Mouse (Mus musculus) heart, postnatal 25 days (tissue): ENCODE results near the gene Evx2. TPM values are rescaled to one million over a fixed set of nuclear protein-coding genes. Genes with fewer than 3 reads are reported as not detected.

Experiments used
- DNase-seq: peaks from one replicate; pipeline ENCODE4 v3.0.0; 2022; ENCODE audit warnings: low spot score
- intact Hi-C: fragments of 180-260 bp; cut with DNase I; formaldehyde crosslinking; loops from one replicate; pipeline ENCODE4 v1.15.1; 2025
- total RNA-seq, 2 experiments: library from RNA; stranded (reverse); gene quantifications; 2 replicates each; pipeline ENCODE4 v1.2.3; 2021

The Evx2 gene
- total RNA-seq, 2 experiments from 2014 or later, result not detected

- DNase-seq, result no peak
- intact Hi-C loops, result no loop called here
These were observed 24.7 kb upstream of the Evx2 start for GRCm38 (mm10) chr2:74684106-74684505.

GRCm38 (mm10) chr2:74683471-74683951, 24.2 kb upstream of the Evx2 start:
- DNase-seq, result no peak
- intact Hi-C loops, result no loop called here

GRCm38 (mm10) chr2:74682796-74683195, 23.4 kb upstream of the Evx2 start:
- DNase-seq, result no peak
- intact Hi-C loops, result no loop called here

GRCm38 (mm10) chr2:74681594-74682531, 22.5 kb upstream of the Evx2 start:
- intact Hi-C loops, result no loop called here
- no peak for DNase-seq

GRCm38 (mm10) chr2:74680561-74681398, 21.4 kb upstream of the Evx2 start:
- intact Hi-C loops, result no loop called here
- DNase-seq, result no peak

- intact Hi-C loops, result no loop called here
- no peak for DNase-seq
These were observed 20.6 kb upstream of the Evx2 start for GRCm38 (mm10) chr2:74679980-74680379.

GRCm38 (mm10) chr2:74679596-74679971, 20.2 kb upstream of the Evx2 start:
- DNase-seq, result no peak

GRCm38 (mm10) chr2:74678891-74679595, 19.7 kb upstream of the Evx2 start, which contains the start of gene Hoxd11:
Gene Hoxd11, plus strand, starts transcription at chr2:74679557.
- intact Hi-C loops, result no loop called here

More at GRCm38 (mm10) chr2:74679596-74679971, 20.2 kb upstream of the Evx2 start:
- intact Hi-C loops, result no loop called here

GRCm38 (mm10) chr2:74677106-74677505, 17.7 kb upstream of the Evx2 start:
- intact Hi-C loops, result no loop called here
- DNase-seq, result no peak

More at GRCm38 (mm10) chr2:74678891-74679595, 19.7 kb upstream of the Evx2 start, which contains the start of gene Hoxd11:
- no peak for DNase-seq

GRCm38 (mm10) chr2:74676376-74677052, 17.2 kb upstream of the Evx2 start:
- intact Hi-C loops, result no loop called here
- DNase-seq, result no peak

GRCm38 (mm10) chr2:74675666-74676282, 16.4 kb upstream of the Evx2 start:
- intact Hi-C loops, result no loop called here

GRCm38 (mm10) chr2:74674881-74675665, 15.7 kb upstream of the Evx2 start, which contains the start of gene Hoxd12:
Gene Hoxd12, plus strand, starts transcription at chr2:74675013.
- no peak for DNase-seq
- intact Hi-C loops, result loop anchor here (5.0 kb wide), 1 partner anchor 1093 kb away; the partner anchor contains the start of gene Chrna1

More at GRCm38 (mm10) chr2:74675666-74676282, 16.4 kb upstream of the Evx2 start:
- DNase-seq, result no peak

- intact Hi-C loops, result loop anchor here (2.0 to 5.0 kb wide), 2 partner anchors 707 to 1092 kb away; partner anchors contain the start of gene Chrna1
- DNase-seq, result no peak
These were observed 14.6 kb upstream of the Evx2 start for GRCm38 (mm10) chr2:74673835-74674425.

GRCm38 (mm10) chr2:74672481-74673362, 13.4 kb upstream of the Evx2 start:
- intact Hi-C loops, result loop anchor here (2.0 to 5.0 kb wide), 2 partner anchors 706 to 1090 kb away; partner anchors contain the start of gene Chrna1

GRCm38 (mm10) chr2:74671847-74672246, 12.5 kb upstream of the Evx2 start:
- intact Hi-C loops, result loop anchor here (2.0 to 5.0 kb wide), 2 partner anchors 705 to 1090 kb away; partner anchors contain the start of gene Chrna1
- no peak for DNase-seq

More at GRCm38 (mm10) chr2:74672481-74673362, 13.4 kb upstream of the Evx2 start:
- DNase-seq, result no peak

GRCm38 (mm10) chr2:74670632-74671188, 11.4 kb upstream of the Evx2 start:
- no peak for DNase-seq
- intact Hi-C loops, result loop anchor here (5.0 kb wide), 1 partner anchor 1088 kb away; the partner anchor contains the start of gene Chrna1
